Mouse (Mus musculus) activated CD4-positive, CD25-positive, alpha-beta regulatory T cell, adult 4 months (primary cell): ENCODE results near the gene G6pc2. TPM values are rescaled to one million over a fixed set of nuclear protein-coding genes. Genes with fewer than 3 reads are reported as not detected.

Experiments used
- ATAC-seq: one replicate; pipeline ENCODE4 v1.8.0; 2017
- polyA plus RNA-seq, 2 experiments: library from polyadenylated mRNA; unstranded; fragments of 100-300 nt; shearing (Covaris generic); gene quantifications; one replicate each; pipeline ENCODE4 v1.2.1; 2017

The G6pc2 gene
- polyA plus RNA-seq: not detected

GRCm38 (mm10) chr2:69210773-69211172 lies at the start of gene G6pc2:
Gene G6pc2 (plus strand): TSS chr2:69211073.
- no peak for ATAC-seq

GRCm38 (mm10) chr2:69170395-69171077 lies 40.3 kb upstream of the G6pc2 start:
- ATAC-seq: no peak

GRCm38 (mm10) chr2:69175296-69175695 lies 35.6 kb upstream of the G6pc2 start:
- no peak for ATAC-seq

GRCm38 (mm10) chr2:69179721-69180120 lies 31.2 kb upstream of the G6pc2 start:
- ATAC-seq: no peak

DNA sequence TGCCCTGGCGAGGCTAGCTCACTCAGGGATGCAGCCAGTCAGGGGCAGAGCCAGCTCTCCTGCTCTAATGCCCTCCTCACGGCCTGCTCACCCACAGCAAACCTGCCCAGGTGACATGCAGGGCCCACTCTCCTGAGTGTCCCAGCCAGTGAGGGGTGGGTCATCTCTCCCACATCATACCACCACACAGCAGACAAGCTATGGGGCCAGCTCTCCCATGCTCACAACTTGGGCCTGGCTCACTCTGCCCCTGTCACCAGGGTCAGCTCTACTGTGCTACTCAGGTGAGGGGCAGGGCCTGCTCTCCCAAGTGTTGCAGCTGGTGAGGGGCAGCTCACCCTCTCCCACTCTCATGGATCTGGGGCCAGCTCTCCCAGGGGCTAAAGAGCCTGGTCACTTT lies 22.9 kb upstream of the G6pc2 start:
- no peak for ATAC-seq

DNA sequence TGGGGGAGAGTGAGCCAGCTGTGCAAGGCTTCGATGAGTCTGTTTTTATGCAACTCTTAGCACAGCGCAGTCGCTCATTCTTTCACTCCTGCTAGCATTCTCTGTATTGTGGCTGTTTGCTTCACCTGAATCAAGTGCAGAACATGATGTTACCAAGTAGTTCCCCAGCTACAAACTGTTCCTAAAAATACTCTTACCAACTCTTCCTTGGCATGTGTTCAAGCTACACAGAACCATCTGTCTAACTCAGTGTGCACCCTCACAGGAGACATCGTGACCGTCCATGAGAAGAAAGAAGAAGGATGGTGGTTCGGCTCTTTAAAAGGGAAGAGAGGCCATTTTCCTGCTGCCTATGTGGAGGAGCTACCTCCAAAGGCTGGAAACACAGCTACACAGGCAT lies 22.1 kb upstream of the G6pc2 start:
- no peak for ATAC-seq

GRCm38 (mm10) chr2:69189222-69189621 lies 21.7 kb upstream of the G6pc2 start:
- ATAC-seq: no peak

DNA sequence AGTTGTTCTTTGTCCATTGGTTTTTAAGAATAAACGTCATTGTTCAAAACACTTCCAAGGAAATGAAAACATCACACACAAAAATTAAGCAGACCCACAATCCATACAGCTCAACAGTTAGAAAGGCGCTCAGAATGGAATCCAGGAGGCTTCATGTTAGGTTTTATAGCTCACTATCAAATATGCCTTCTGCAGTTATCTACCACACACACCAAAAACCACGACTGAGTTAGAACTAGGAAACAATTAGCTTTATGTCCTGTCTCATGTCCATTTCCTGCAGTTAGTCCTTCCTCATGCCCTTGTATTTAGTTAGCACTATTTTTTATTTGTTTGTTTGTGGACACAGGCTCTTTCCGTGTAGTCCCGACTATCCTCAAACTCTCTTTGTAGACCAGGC lies 19.8 kb upstream of the G6pc2 start:
- no peak for ATAC-seq

DNA sequence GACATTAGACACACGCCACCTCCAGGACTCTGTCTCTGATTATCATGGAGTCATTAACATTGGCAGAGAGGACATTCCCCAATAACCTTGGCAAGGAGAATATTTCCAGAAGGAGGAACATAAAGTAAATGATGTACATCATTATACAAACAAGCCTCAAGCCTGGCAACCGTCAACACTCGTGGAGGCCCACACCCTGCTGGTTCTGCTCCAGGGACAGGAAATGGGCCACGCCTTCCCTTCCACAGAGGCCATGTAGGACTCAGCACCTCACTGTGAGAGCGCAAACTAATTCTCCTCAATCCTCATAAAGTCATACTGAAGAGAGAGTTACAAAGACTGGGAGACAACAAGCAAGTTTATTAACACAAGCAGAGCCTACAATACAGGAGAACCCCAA lies 17.3 kb upstream of the G6pc2 start:
- ATAC-seq: no peak

DNA sequence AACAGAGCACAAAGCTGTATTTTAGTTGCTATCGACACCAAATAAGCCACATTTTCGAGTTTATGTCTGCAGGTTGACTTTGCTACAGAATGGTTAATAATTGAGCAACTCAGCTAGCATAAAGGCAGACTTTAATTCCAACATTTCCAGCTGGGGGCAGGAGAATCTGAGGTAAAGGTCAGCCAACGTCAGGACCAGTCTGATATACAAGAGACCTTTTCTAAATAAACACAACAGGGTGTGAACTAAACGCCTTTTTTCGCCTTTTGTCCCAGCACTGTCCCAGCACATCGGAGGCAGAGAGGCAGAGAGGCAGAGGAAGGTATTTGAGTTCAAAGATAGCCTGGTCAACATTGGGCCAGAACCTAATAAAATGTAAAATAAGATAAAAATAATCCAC lies 5.7 kb upstream of the G6pc2 start:
- ATAC-seq: no peak

- peak; percentile 100 for ATAC-seq
Measured at GRCm38 (mm10) chr2:69205791-69206351, 5.0 kb upstream of the G6pc2 start, which contains the start of gene Spc25. Gene Spc25 (minus strand): TSS chr2:69206194.

DNA sequence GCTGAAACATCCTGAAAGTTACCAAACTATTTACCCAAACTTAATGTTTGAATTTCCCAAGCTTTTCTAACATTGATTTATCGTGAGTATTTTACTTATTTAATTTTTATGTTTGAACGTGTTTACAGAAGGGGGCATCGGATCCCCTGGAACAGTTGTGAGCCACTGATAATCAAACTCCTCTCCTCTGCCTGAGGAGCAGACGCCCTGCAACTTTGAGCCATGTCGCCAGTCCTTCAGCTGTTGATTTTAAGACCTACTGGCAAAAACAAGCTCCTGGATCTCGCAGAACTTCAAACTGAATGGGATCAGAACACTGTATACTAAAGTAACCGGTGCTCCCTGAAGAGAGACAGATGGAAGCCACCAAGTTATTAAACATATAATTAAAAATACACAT lies 4.3 kb upstream of the G6pc2 start:
- ATAC-seq: no peak

DNA sequence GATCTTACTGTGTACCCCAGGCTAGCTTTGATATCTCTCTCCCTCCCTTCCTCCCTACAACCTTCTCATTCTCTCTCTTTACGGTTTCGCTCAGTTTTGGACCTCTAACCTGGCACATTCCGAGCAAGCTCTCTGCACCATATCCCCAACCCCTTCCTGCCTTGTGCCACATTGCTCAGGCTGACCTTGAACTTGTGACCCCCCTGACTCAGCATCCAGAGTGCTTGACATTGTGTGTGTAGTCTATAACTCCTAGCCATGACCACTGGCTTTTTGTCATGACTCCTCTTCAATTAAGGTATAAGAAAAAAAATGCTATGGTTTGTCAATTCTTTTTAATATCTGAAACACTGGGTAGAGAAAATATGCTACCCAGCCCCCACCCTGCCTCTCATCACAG lies 1.2 kb upstream of the G6pc2 start:
- ATAC-seq: no peak

DNA sequence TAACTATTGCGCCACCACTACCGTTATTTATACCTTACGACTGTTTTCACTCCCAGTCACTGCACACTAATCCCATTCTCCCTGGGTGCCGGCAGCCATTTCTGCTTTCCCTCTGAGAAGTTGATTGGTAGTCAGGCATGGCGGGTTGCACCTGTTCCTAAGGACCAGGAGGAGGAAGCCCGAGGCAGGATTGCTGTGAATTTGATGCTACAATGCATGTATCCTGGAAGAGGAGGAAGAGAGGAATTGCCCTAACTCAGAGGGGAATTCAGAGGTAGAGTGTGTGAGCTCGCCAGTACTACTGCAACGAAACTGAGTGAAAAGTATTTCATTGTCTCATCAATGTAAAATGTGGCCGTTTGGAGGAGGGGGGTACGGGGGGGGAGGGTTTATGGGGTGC lies 1.8 kb downstream of the G6pc2 start:
- ATAC-seq: no peak

GRCm38 (mm10) chr2:69215242-69215641 lies 4.4 kb downstream of the G6pc2 start:
- no peak for ATAC-seq

DNA sequence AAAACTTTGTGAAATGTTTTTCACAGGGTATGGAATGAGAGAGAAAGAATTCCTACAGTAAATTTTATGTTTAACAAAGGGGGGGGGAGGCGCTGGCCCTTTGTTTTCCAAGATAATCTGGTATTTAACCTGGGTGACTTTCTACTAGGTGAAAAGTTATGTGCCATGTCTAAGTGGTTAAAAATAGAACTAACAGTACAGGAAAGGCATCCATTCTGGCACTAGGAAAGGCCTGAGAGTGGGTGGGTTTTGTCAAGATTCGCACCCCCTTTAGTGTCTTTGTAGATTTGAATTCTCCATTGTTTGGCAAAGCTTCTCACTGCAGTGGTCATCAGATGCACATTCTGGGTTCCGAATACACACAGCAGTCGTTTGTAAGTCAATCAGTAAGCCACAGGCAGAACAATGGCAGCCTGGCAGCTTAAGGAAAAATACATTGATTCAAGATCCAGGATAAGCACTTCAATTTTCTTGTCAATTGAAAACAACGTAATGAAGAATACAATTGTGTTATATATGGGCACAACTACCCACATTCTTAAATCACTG lies 11.1 kb downstream of the G6pc2 start:
- ATAC-seq: no peak

- ATAC-seq: no peak
Measured at GRCm38 (mm10) chr2:69222815-69223214, 11.9 kb downstream of the G6pc2 start.

GRCm38 (mm10) chr2:69224724-69225123 lies 13.9 kb downstream of the G6pc2 start:
- no peak for ATAC-seq

DNA sequence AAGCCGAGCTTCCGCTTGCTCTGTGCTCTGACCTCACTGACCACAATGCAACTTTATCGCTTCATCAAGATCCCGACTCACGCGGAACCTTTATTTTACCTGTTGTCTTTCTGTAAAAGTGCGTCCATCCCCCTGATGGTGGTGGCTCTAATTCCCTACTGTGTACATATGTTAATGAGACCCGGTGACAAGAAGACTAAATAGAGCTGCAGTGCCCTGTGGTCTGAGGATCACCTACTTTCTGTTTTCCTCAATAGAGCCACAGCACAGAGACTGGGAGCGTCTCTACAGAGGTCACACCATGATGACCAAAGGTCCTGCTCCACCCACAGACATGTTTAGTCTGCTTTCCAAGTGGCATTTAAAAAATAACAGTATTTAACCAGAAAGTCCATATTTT lies 16.0 kb downstream of the G6pc2 start:
- no peak for ATAC-seq

DNA sequence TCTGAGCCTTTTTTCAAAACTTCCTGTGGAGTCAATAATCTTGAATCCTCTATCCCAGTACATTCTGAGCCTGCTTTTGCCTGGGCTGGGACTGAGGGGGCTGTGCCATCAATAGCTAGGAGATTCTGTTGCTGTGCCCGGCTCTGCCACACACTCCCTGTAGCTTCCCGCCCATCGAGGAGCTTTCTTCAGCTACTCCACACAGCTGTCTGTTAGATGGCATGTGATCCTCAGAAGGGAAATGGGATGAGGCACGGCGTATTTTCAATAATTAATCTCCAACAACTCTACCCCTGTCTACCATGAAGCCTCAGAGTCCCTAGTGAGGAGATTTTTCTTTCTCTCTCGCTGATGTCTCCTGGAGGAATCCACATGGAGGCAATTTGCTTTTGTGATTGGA lies 17.8 kb downstream of the G6pc2 start:
- no peak for ATAC-seq

- no peak for ATAC-seq
Measured at GRCm38 (mm10) chr2:69230137-69230536, 19.3 kb downstream of the G6pc2 start.

- ATAC-seq: no peak
Measured at GRCm38 (mm10) chr2:69232101-69232500, 21.2 kb downstream of the G6pc2 start.

GRCm38 (mm10) chr2:69234976-69235678 lies 24.3 kb downstream of the G6pc2 start:
- ATAC-seq: no peak

GRCm38 (mm10) chr2:69239315-69239714 lies 28.4 kb downstream of the G6pc2 start:
- no peak for ATAC-seq
